Mouse (Mus musculus) embryonic fibroblast, embryonic 13.5 days (primary cell): ENCODE data around the gene Tmem210.

Experiments used
- CTCF ChIP-seq: IDR thresholded peaks from 2 replicates; pipeline ENCODE4 v1.5.1; 2011; ENCODE audit warnings: mild to moderate bottlenecking, control low read depth, low read length, moderate library complexity, borderline replicate concordance; ENCODE audit not compliant: insufficient read depth
- POLR2A ChIP-seq: IDR thresholded peaks from 2 replicates; pipeline ENCODE4 v1.6.1; 2011; ENCODE audit warnings: low read depth, mild to moderate bottlenecking, control low read depth, low read length, moderate library complexity

DNA sequence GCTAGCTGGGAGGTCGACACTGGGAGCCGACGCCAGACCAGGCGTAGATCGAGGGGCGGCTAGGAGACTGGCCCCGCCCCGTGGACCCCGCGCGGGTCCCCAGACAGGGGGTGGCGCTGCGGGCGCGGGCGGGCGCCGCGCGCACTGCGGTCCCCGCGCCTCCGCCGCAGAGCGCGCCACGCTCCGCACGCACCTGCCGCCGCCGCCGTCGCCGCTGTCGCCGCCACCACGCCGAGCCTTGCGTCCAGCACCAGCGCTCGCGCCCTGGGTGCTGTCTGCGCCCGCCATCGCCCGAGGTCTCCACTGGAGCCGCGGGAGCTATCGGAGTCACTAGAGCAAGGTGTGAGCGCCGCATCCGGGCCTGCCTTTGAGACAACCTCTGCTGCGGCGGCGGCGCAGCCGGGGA is 45.8 kb upstream of the Tmem210 start, which contains the start of the genes Rnf208 and Cysrt1:
- TF ChIP-seq CTCF (no peak), POLR2A (no peak)
